Mouse (Mus musculus): ENCODE data around the gene Nrxn2.

The Nrxn2 gene

DNA sequence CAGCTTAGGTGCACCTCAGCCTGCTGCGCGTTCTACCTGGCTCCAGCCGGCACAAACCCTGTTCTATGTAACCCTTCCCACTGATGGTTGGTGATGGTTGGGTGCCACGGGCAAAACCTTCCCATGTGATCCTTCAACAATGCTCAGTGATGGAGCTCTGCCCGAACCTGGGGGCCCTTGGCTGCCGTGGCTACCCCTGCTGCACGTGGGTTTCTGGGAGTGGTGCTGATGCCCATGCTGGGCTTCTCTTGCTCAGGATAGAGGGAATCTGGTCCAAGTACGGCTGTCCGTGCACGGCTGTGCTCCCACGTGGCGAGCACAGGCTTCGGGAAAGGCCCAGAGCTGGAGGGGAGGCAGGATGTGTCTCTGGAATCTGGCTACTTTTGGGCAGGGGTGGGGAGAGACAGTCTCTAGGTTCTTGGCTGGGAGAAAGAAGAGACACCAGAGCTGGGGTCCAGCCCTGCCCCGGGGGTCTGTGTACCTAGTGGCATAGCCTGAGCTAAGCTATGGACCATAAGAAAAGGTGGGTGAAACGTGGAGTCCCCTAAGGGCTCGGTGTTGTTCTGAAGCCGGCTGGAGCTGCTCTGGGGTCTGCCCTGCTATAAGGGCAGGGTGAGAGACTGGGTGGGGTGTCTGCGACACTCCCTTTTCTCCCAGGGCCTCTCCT lies 76.1 kb downstream of the Nrxn2 start:
- DNase-seq = no peak

DNA sequence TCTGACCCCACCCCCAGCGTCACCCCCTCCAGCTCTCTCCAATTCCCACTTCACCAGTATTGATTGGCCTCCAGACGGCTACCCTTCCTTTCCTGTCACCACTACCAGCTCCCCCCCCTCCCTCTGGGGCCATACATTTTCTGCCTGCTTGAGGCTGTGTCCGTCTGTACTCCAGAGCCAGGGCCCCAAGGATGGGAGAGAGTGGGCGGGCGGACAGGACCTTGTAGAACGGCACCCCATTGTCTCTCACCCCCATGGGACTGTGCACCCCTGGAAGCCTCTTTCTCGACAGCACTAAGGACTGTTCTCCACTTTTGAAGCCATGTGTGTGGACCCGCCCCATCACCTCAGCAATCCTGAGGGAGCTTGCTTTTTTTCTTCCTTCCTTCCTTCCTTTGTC lies 77.2 kb downstream of the Nrxn2 start:
- no peak for DNase-seq

DNA sequence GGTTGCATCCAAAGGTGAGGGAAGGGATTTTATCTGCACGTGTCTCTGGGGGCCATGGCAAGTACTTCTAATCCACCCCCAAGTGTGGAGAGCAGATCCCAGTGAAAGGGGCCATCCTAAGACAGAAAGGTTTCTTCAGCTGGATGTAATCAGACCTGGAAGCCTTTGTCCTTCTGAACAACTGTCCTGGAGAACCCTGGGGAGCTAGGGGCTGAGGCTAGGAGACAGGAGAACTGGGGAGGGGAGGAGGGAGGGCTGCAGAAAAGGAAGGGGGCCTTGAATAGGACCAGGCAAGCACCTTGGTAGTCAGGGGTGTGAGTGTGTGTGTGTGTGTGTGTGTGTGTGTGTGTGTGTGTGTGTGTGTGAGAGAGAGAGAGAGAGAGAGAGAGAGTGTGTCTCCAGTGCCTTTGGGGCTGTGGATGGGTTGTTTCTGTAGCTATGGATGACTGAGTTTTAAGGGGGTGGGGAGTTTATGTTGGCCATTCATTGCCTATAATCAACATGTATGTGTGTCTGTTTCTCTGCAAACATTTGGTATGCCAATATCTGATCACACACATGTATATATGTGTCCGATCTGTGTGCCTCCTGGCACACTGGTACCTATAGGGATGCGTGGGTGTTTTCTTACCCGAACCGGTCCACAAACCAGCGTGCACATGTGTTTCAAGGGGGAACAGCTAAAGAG lies 78.1 kb downstream of the Nrxn2 start:
- no peak for DNase-seq

DNA sequence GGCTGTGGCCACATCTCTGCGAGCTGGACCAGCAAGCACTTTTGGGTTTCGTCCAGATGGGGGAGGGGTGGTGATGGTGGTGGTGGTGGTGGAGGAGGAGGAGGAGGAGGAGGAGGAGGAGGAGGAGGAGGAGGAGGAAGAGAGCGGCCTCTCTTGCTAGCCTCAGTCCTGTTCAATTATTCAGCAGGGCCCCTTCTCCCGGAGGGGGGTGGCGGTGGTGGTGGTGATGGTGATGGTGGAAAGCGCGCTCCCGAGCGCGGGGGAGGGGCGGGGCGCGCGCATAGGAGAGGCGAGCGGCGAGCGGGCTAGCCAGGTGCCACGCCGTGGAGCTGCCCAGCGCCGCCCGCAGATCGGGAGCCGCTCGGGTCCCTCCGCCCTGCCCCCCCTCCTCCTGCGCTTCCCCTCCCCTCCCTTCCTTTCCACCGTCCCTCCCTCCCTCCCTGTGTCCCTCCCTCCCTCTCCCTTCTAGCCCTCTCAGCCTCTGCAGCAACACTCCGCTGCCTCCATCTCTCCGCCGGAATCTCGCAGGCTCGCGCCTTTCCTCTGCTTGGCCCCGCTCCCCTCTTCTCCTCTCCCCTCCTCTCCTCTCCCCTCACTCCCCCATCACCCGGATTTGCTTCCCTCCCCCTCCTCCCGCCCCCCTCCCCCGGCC lies 78.7 kb downstream of the Nrxn2 start:
- DNase-seq = peak in 1 of 2 experiments; percentile 40

DNA sequence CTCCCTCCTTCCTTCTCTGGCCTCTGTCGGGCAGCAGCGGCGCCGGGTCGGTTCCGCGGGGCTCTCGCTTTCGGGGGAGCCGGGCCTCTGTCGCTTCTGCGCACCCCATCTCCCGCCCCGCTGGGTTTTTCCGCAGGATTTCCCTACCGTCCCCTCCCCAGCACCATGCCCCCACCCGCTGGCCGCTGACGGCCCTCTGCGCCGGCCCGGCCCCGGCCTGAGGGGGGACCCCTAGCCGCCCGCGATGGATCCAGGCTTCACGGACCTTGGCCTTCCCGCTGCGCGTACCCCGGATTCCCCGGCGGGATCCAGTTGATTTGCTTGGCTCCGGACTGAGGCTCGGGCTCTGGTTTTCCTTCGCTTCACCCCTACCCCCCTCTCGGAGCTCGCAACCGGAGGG lies 79.3 kb downstream of the Nrxn2 start:
- DNase-seq = peak in 1 of 2 experiments; percentile 21

DNA sequence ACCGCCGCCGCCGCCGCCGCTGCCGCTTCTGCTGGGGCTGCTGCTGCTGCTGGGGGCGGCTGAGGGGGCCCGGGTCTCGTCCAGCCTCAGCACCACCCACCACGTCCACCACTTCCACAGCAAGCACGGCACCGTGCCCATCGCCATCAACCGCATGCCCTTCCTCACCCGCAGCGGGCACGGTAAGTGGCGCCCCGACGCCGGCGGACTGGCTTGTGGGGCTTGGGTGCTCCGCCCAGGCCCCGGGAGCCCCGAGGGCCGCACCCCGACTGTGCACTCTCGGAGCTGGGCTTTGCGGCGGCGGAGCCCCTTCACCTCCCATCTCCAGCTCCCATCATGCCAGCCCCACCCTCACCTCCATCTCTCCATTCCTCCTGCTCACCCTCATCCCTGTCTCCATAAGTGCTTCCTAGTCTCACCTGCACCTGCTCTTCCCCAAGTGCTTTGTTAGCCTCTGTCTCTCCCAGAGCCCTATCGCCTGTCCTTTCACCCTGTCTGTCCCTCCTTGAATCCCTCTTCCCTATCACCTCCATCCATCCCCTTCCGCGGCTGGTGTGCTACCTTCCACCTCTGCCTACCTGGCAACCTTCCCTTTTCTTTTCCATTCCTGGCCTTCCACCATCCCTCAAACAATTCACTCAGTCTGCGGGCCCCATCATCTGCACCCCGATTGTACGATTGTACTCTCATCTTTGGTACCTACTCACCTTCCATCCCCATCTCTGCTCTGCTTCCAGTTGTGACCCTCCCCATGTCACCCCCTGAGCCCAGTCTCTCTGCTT lies 80.0 kb downstream of the Nrxn2 start:
- no peak for DNase-seq

DNA sequence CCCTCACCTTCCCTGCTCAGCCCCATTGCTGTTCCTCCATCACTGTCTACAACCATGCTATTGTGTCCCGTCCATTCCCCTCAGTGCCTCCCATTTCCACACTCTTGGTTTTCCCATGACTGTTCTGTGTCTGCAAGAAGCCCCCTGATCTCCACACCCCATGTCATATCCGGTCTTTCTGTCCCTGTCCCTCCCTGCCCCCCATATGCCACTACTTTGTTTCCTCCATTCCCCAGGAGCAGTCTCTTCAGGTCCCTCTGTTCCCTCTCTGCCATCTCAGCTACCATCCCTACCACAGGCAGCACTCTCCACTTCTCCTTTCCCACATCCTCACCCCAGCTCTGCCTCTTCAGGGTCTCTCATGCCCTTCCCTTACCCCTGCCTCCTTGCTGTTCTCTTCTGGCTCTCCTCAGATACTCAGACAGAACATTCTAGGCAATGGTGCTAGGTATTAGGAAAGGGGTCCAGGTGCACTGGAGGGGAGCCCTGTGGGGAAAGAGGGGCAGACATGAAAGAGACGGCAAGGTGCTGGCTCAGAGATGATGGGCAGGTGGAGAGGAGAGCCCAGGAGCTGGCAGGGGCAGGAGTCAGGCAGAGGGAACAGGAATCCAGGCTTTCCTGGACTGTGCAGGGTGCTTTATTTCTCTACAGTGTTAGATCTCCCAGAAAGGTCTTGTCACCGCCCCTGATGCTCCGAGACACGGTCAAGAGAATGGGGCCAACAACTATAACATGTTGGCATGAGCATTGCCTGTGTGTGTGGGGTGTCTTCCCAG lies 81.5 kb downstream of the Nrxn2 start:
- no peak for DNase-seq

DNA sequence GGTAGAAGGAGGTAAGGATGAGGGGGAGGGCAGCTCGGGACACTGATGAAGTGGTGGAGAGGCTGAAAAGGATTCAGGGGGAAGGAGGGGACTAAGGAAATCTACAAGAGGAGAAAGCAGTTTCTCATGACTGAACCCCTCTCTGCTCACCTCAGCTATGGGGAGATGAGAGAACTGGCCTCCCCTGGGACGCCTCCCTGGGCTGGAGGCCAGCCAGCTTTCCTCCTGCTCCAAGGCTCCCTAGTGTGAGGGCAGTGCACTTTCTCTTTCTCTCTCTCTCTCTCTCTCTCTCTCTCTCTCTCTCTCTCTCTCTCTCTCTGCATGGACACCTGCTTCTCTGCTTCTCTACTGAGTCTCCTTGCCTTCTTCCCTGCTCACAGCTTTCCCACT lies 82.1 kb downstream of the Nrxn2 start:
- DNase-seq = no peak

DNA sequence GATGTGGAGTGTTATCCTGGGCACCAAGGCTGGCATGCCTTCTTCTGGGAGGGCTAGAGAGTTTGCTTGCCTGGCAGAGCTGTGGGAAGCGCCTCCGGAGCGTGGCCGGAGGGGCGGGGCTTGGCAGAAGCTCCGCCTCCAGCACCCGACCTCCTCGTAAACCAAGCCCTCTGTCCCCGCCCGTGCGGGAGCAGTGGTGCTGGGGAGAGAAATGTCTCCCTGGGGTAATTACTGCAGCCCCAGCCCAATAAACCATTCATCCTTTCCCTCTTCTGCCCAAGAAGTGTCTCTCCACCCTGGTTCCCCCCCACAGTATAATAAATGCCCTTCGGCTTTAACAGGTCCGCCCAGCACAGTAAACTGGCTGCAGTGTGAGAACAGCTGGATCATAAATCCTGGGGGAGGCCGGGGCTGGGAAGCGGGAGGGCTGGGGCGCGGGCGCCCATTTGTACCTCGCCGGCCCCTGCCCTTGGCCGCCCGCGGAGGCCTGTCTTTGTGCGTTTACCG lies 83.6 kb downstream of the Nrxn2 start:
- peak; percentile 51 to 83 for DNase-seq

DNA sequence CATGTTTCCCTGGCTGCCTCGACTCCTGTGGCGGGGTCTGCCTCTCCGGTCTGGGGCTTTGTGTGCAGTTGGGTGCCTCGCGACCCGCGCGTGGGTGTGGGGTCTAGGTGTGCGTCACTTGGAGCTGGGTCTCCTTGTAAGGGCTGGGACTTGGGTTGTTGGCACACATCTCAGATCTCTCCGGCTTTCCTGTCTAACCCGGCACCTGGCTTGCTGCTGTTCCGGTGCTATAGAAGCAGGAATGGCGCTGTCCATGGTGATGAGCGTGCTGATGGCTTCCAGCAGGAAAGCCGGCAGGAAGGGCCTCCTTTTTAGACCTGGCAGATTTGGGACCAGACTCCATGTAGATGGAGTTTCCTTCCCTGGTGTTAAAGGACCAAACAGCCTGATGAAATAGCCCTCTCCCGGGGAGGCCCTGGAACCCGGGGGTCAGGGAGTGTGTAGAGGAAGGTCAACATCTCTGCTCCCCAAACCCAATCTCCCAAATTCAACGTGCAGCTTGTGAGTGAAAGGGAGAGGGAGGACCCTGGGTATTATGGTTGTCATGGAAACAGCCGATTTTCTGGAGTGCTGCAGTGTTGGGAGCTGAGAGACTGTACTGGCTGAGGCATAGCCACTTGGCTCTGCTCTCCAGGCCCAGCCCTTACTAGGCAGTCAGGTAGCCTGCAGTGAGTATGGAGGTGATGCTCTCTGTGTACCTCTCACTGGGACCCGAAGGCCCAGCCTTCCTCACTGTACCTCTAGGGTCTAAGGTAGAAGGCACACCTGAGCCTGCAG lies 84.2 kb downstream of the Nrxn2 start:
- DNase-seq = peak; percentile 74 to 89

DNA sequence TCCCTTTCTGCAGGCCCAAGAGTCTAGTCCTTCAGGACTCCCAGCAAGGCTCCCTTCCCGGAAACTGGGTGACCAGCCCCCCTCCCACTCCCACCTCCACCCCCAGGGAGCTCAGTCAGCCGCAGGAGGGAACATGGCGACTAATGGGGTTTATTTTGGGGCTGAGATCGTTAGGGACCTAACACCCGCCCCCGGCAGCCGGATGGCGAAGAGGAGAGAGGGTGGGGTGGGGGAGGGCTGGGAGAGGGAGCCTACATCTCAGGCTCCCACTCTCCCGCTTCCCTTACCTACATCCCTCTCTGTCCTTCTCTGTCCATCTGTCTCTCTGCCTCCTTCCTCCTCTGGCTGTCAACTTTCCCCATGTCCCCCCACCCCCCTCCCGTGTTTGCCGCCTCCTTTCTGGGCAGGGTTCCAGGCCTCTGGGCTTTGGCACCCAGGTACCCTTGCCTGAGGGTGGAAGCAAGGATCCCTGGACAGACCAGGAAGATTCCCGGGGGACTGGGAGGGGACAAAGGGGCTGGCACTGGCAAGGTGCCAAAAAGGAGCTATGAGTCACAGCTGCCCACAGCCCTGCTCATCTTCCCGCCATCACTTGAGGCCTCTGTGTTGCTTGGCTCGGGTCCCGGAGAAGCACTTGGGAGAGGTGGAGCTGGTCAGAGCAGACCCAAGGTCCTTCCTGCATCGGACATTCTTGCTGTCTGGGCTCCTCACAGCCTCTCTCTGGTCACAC lies 85.6 kb downstream of the Nrxn2 start:
- DNase-seq = peak in 1 of 2 experiments; percentile 19

DNA sequence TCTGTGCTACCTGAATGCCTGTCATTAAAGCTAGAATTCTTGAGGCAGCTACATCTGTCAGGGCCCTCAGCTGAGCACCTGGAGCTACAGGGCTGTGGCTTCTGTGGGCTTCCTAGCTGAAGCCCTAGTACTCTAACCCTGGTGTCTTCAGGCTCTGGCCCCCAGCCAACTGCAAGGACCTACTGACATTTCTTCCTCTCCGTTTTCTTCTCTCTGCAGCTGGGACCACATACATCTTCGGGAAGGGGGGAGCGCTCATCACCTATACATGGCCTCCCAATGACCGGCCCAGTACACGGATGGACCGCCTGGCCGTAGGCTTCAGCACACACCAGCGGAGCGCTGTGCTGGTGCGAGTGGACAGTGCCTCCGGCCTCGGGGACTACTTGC lies 86.1 kb downstream of the Nrxn2 start:
- DNase-seq = no peak

DNA sequence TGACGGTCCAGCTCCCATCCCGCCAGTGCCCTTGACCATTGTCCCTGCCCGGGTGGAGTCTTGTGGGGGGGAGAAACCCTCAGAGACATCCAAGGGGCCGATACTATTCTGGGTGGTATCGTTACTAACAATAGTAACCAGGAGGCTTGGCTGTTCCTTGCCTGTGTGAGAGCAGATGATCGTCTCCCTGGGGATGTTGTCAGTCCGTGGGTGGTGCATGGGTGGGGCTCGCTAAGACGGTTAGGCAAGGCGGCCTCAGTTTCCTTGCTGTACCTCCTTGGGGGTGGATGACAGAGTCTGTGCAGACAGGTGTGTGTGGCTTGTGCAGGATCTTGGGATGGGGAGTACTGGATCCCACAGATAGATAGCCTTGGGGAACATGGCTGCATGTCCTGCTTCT lies 88.9 kb downstream of the Nrxn2 start:
- no peak for DNase-seq

DNA sequence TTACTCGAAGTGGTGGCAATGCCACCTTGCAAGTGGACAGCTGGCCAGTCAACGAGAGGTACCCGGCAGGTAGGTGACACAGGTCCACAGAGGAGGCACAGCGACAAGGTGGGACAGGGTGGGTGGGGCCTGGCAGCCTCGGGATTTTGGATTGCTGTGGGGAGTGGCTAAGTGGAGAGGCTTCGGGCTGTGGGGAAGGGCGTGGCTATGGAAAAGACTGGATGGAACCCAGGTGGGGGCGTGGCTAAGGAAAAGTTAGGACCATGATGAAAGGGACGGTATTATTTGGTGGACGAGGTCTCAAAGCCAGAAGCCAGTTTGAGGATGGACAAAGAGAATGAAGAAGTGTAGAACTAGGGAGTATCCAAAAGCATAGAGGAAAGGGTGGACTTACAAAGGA lies 91.3 kb downstream of the Nrxn2 start:
- DNase-seq = no peak

DNA sequence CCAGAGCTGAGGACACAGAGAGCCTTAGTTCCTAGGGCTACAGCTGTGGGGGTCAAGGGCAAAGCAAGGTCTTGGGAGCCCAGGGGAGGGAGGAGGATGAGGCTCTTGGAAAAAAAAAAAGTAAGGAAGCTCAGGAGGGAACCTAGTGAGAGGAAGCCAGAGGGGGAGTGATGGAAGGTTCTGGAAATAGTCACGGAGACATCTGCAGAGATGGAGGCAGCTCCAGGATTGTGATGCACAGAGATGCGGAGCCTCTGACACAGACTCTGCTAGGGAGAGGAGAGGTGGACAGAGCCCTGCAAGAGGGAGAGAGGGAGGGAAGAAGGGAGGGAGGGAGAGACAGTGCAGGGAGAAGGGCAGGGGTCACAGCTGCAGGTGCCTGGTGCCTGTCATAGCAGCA lies 92.0 kb downstream of the Nrxn2 start:
- DNase-seq = no peak

DNA sequence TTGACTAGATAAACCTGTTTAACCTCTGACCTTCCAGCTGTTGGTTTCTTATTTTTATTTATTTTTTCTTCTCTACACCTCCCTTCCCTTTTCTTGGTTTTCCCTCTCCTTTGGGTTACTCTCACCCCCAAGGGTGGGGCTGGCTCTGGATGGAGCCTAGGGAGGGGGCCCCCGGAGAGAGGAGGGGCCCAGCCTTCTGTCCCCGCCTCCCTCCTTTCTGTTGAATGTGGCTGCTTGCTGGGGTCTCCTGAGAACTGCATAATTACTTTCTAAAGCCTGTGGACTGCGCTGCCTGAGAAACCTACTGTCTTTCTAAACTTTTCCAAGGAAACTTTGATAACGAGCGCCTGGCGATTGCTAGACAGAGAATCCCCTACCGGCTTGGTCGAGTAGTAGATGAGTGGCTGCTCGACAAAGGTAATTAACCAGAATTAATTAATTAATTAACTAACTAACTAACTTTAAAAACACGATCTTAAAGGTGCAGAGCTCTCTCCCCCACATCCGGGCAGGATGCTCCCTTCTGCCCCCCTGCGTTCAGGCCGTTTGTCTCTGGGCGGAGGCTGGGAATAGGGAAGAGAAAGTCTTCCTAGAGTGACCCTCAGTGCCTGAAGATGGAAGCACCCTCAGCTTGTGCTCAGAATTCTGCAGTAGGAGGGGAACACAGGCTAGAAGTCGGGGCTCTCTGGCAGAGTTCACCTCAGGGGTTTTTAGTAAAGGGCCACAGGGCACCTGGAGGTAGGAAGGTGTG lies 95.0 kb downstream of the Nrxn2 start:
- DNase-seq = no peak

DNA sequence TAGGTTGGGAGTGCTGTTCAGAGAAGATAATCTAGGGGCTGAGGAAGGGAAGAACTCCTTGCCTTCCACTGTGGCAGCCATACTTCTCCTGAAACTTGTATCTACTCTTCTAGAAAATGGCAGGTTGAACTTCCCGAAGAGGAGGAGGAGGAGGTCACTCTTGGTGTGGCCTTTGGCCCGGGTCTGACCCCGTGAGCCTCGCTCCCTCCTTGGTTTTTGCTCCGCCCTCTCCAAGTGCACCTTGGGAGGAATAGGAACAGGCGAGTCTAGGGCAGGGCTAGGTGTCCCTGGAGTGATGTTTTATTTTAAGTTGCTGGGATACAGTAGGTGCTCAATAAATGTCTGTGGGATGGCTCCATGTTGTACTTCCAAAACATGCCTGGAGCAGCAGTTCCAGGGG lies 96.4 kb downstream of the Nrxn2 start:
- no peak for DNase-seq

DNA sequence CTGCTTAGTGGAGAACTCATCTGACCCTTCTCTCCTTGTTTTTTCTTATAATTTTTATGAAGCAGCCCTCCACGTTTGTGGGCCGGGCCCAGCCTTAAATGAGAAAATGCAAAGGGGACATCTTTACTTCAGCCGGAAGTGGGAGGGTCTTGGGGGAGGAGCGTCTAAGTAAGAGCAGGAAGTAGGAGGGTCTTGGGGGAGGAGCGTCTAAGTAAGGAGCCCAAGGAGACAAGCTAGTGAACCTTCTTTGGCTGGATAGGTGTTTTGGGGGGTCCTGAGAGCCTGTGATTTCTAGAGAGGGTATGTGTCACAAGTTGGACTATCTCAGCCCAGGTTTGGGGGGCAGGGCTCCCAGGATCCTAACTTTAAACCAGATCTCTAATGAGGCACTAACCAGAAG lies 96.9 kb downstream of the Nrxn2 start:
- DNase-seq = no peak

DNA sequence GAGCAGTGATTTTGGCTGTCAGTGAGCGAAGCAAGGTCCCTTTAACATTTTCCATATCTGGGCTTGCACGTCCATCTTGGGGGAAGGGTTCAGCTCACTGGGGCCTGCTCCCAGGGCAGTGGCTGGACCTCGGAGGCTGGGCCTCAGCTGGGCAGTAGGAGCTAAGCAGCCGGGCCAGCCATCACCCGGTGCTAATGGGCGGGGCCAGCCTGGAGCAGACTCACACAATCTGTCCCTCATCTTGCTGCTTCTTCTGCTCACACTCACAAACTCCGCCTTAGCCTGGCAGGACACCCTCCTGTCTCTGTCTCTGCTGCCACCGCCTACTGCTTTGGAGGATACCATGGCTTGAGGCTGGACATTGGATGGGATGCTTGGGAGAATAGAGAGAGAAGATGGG lies 97.6 kb downstream of the Nrxn2 start:
- DNase-seq = no peak

DNA sequence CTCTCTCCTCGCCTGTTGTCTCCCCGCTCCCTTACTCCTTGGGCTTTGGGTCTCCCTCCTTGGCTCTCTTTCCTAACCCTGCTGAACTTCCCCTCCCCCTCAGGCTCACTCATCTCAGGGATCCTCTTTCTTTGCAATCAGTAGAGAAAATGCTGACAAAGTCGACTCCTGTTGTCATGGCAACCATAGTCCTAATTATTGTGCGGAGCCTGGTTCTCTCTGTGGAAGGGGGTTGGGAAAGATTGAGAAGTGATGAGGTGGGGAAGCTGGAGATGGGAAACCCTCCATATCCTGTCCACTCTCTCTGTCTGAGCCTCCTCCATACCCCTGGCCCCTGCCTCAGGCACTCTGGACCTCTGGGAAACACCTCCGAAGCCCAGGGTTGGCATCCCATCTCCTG lies 100.1 kb downstream of the Nrxn2 start:
- DNase-seq = no peak

All from kidney, postnatal 36 days (tissue).